Mouse (Mus musculus) heart, embryonic 10.5 days (tissue): ENCODE results near the gene Mcm9. TPM values are rescaled to one million over a fixed set of nuclear protein-coding genes. Genes with fewer than 3 reads are reported as not detected.
A peak's percentile ranks its signal among the peaks of the same experiment; 100 is the strongest.

Experiments
- DNase-seq: peaks from one replicate; pipeline ENCODE4 v3.0.0-alpha.2; 2017; ENCODE audit warnings: low spot score
- H3K27ac ChIP-seq: fragments of 300-500 bp; sonication (generic); 2 replicates; pipeline ENCODE4 v1.5.1; 2016; ENCODE audit warnings: mild to moderate bottlenecking
- H3K27me3 ChIP-seq: fragments of 300-500 bp; sonication (generic); 2 replicates; pipeline ENCODE4 v1.6.1; 2016; ENCODE audit warnings: mild to moderate bottlenecking; ENCODE audit not compliant: poor library complexity, insufficient read depth, severe bottlenecking
- H3K36me3 ChIP-seq: fragments of 300-500 bp; sonication (generic); 2 replicates; pipeline ENCODE4 v1.6.1; 2016; ENCODE audit warnings: mild to moderate bottlenecking, moderate library complexity
- H3K4me1 ChIP-seq: fragments of 300-500 bp; sonication (generic); 2 replicates; pipeline ENCODE4 v1.6.1; 2016; ENCODE audit warnings: mild to moderate bottlenecking
- H3K4me3 ChIP-seq: fragments of 300-500 bp; sonication (generic); 2 replicates; pipeline ENCODE4 v1.5.1; 2016; ENCODE audit warnings: mild to moderate bottlenecking, moderate library complexity
- H3K9me3 ChIP-seq: fragments of 300-500 bp; sonication (generic); 2 replicates; pipeline ENCODE4 v1.6.1; 2016; ENCODE audit warnings: mild to moderate bottlenecking, moderate library complexity
- WGBS: fragments of 180-500 bp; shearing (Covaris S2); methylation state at CpG from one replicate; pipeline ENCODE4 v1.1.7; 2016; 5-methylcytosine and 5-hydroxymethylcytosine counted together
- polyA plus RNA-seq: library from polyadenylated mRNA; unstranded; fragments of >200 nt; fragmentation: Nextera tagmentation; extraction: Ambion mirVana; gene quantifications from 2 replicates; pipeline ENCODE4 v1.2.1, GENCODE M21; 2016

Mcm9 gene
- polyA plus RNA-seq, 1 experiment from 2014 or later: 10.1 TPM

DNA sequence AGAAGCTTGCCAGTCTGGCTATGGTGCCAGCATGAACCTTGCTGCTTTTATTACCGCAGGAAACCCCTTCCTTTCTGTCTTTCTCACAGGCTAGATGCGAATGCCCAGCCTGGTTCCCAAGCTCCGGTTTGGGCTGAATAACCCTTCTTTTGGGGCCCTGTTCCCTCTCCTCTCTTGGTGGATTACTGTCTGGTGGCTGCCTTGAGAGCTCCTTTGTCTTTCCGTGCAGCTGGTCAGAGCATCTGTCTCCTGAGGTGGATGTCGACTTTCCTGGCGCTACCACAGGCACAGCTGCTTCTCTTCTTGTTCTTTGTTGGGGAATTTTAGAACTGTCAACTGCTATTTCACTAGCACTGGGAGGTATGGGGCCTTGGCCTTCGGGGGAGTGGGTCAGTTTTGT lies 92.6 kb downstream of the Mcm9 start:
- Histone ChIP-seq H3K4me1 (no peaks in the 10 kb centered on the region), H3K27me3 (no peaks in the 10 kb centered on the region), H3K4me3 (no peak overlapping the region), H3K9me3 (no peaks in the 10 kb centered on the region), H3K36me3 (peaks cover 42% of the 10 kb centered on the region), H3K27ac (no peak overlapping the region)
- peak; percentile 3 for DNase-seq
- WGBS: 84% methylated on average over 7 of the region's 7 CpGs

DNA sequence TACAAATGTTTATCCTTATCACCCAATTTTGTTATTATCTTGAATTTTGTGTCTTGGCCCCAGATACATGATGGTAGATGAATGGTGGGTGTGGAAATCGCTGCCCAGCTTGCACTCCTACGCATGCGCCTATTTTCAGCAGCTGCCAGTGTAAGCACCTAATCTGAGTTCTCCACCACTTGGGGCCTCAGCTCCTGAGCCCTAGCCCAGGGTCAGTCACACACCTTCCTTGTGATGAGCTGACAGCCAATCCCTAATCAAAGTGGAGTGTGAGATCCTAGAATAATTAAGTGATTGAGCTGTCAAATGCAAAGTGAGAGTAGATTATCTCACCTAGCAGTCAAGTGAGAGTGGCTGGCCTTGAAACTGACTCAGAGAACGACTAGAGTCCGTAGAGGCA lies 97.9 kb downstream of the Mcm9 start:
- no peaks in the 10 kb centered on the region for H3K9me3 ChIP-seq
- no peak overlapping the region for H3K4me3 ChIP-seq
- DNase-seq: peak; percentile 75
- H3K27ac ChIP-seq: no peak overlapping the region
- peaks cover 17% of the 10 kb centered on the region for H3K36me3 ChIP-seq
- peaks cover 10% of the 10 kb centered on the region; the same call in 1 of the 2 replicates for H3K4me1 ChIP-seq
- no peaks in the 10 kb centered on the region for H3K27me3 ChIP-seq
- 49% methylated on average over 5 of the region's 5 CpGs for WGBS

DNA sequence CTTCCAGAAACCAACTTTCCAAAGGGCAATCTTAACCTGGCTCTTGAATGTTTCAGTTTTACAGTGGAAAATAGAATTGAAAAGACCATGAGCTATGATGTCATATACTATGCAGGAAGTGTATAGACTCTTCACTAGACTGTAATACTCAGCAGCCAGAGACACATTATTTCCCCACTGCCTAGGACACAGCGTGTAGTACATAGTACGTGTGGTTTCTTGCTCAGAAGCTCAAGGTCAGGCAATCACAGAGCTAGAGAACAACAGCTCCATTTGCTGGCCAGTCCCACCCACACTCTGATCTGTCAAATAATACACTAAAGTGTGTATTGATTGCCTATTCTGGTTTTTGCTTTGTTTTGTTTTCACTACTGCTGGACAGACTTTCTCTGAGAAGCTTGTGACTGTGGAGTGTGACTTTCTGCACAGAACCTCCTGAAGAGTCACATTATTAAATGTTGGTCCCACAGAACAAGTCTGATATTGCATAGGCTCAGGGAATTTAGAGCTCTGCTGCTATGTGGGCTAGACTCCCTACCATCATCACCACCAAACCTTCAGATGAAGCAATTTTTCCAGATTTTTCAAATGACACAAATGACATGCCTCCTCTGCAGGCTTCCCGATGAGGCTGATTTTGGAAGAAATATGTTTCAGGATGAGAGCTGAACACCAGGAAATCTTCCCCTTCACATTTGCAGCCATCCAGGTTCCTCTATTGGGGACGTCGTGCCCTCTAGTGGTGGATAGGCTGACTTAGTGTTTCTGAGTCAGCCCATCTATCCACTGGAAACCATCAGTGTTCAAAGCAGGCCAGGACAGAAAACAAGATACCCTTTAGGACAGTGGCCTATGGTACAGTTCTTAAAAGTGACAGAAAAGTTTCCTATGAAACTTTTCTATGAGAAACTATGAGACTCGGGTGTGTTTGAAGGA lies 102.1 kb downstream of the Mcm9 start:
- Histone ChIP-seq H3K4me1 (peaks cover 10% of the 10 kb centered on the region; the same call in 1 of the 2 replicates), H3K27ac (no peak overlapping the region), H3K27me3 (no peaks in the 10 kb centered on the region), H3K36me3 (no peaks in the 10 kb centered on the region), H3K9me3 (no peaks in the 10 kb centered on the region), H3K4me3 (no peak overlapping the region)
- no peak for DNase-seq
- 33% methylated on average over 6 of the region's 6 CpGs for WGBS

DNA sequence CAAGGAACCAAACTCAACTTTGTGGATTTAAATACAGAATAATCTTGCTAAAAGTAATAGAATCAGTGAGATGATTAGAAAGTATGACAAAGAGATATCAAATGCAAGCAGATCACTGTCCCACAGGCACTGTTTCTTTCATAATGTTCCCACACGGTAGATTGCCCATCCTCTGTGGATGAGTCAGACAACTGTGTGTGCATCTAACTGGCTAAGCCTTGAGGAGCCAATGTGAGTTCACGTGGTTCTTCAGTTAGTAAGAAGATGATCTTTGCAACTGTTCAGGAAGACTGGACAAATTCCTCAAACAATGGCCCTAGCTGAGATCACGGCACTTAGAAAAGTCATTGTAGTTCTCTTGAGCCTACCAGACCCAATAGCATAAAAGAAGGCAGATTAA lies 102.9 kb downstream of the Mcm9 start:
- peaks cover 9% of the 10 kb centered on the region; the same call in 1 of the 2 replicates for H3K4me1 ChIP-seq
- no peak overlapping the region for H3K27ac ChIP-seq
- H3K4me3 ChIP-seq: no peak overlapping the region
- no peaks in the 10 kb centered on the region for H3K36me3 ChIP-seq
- H3K9me3 ChIP-seq: no peaks in the 10 kb centered on the region
- no peaks in the 10 kb centered on the region for H3K27me3 ChIP-seq
- 87% methylated on average over 3 of the region's 3 CpGs for WGBS
- no peak for DNase-seq

DNA sequence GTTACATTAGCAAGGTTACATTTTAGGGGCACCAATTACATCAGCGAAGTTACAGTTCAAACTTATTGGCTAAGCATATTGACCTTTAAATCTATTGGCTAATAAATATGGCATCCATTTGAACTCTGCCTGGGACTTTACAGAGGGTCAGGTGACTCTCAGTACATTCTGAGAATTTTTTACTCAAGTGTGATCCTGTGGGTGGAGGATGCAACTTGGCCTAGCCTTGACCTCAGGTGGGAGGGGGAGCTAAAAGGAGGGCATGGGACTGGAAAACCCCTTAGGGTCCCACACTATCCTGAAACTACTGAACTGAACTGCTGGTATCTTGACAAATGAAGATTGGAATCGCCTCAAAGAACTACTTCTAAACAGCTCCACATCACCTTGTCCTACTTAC lies 103.9 kb downstream of the Mcm9 start:
- Histone ChIP-seq H3K27me3 (no peaks in the 10 kb centered on the region), H3K27ac (no peak overlapping the region), H3K9me3 (no peaks in the 10 kb centered on the region), H3K4me1 (peaks cover 7% of the 10 kb centered on the region; the same call in 1 of the 2 replicates), H3K4me3 (no peak overlapping the region), H3K36me3 (no peaks in the 10 kb centered on the region)
- 88% methylated on average over 2 of the region's 2 CpGs for WGBS
- no peak for DNase-seq

DNA sequence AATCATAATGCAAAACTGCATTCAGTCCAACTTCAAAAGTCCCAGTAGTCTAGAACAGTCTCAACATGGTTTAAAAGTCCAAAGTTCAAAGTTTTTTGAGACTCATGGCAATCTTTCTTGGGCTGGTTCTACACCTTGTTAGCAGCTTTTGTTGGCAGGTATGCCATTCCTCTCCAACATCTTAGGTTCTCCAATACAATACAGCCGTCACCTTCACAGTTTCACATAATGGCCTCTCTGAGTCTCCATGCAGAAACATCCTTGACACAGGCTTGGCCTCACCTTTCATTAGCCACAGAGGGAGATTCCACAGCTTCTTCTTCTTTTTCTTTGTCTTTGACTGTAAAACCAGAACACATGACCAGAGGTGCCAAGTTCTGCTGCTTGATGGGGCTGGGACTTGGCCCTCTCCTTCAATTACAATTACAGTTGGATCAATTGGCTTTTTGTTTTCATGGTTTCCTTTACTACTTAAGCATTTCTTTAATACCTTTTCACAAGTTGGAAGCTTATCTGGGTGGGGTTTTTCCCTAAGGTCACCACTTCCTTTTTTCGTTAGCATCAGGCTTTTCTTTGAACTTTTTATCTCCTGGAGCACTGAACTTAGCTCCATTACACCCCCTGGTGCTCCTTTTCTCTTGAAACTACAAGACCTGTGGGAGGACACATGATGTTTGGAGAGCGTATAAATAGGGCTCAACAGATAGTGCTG lies 104.8 kb downstream of the Mcm9 start:
- WGBS: 65% methylated on average over 3 of the region's 3 CpGs
- no peak overlapping the region for H3K27ac ChIP-seq
- DNase-seq: no peak
- H3K4me1 ChIP-seq: peaks cover 7% of the 10 kb centered on the region; the same call in 1 of the 2 replicates
- no peak overlapping the region for H3K4me3 ChIP-seq
- H3K36me3 ChIP-seq: no peaks in the 10 kb centered on the region
- no peaks in the 10 kb centered on the region for H3K27me3 ChIP-seq
- no peaks in the 10 kb centered on the region for H3K9me3 ChIP-seq

DNA sequence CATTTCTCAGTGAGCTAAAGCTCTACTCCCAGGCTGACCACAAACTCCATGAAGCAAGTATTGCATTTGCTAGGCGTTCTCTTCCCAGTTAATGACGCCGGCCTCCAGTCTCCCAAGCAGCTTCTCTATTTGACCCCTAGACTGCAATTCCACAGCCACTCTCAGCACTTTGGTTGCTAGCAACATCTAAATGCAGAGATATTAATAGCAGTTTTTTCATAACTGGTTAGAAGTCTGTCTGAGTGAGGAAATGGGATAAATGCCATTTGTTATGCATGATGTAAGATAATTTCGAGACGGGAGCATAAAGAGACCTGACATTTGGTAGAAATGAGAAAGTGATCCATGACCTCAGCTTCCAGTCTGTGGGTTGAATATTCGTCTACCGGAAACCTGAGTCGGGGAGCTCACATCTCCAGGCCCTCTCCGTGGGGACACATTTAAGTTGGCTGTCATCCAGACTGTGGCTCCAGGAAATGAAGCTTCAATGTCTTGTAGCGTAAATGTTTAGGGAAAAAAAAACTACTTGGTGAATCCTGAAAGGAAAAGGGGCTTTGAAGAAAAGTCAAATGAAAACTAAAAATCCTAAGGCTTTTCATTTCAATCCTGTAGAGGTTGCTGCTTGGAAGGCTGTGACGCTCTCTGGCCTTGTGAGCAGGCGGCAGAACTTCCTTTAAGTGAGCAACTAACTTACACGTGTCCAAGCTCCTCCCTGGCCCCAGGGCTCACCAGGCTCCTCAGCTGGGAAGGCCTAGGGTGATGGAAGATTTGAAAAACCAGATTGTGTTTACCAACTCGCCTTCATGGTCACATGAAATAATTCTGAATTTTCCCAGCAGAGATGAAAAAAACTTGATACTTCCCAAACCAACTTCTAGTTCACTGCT lies 110.9 kb downstream of the Mcm9 start:
- H3K27ac ChIP-seq: no peak overlapping the region
- H3K4me3 ChIP-seq: no peak overlapping the region
- no peaks in the 10 kb centered on the region; the same call in 1 of the 2 replicates for H3K27me3 ChIP-seq
- no peaks in the 10 kb centered on the region for H3K9me3 ChIP-seq
- no peak for DNase-seq
- H3K4me1 ChIP-seq: peaks cover 15% of the 10 kb centered on the region; the same call in 1 of the 2 replicates
- WGBS: 74% methylated on average over 14 of the region's 14 CpGs
- H3K36me3 ChIP-seq: no peaks in the 10 kb centered on the region

DNA sequence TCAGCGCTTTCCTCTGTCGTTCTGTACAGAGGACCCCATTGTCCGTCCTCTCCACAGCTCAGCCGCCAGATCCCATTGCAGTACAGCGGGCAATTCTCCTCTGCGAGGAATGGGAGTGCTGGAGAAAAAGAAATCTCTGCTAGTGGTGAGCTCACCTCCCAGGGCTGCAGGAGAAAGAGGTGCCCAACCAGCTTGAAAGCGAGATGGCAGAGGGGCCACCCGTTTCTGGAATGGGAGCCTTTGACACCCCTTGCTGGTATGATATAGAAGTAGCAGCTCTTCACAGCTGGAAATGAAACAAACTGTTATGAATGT lies 111.7 kb downstream of the Mcm9 start:
- no peaks in the 10 kb centered on the region; the same call in 1 of the 2 replicates for H3K27me3 ChIP-seq
- no peak for DNase-seq
- whole genome bisulfite sequencing: 41% methylated on average over 8 of the region's 8 CpGs
- H3K36me3 ChIP-seq: no peaks in the 10 kb centered on the region
- no peaks in the 10 kb centered on the region for H3K9me3 ChIP-seq
- H3K27ac ChIP-seq: peak overlapping the region; percentile 16; the same call in 1 of the 2 replicates
- H3K4me1 ChIP-seq: peaks cover 15% of the 10 kb centered on the region; the same call in 1 of the 2 replicates
- H3K4me3 ChIP-seq: no peak overlapping the region

DNA sequence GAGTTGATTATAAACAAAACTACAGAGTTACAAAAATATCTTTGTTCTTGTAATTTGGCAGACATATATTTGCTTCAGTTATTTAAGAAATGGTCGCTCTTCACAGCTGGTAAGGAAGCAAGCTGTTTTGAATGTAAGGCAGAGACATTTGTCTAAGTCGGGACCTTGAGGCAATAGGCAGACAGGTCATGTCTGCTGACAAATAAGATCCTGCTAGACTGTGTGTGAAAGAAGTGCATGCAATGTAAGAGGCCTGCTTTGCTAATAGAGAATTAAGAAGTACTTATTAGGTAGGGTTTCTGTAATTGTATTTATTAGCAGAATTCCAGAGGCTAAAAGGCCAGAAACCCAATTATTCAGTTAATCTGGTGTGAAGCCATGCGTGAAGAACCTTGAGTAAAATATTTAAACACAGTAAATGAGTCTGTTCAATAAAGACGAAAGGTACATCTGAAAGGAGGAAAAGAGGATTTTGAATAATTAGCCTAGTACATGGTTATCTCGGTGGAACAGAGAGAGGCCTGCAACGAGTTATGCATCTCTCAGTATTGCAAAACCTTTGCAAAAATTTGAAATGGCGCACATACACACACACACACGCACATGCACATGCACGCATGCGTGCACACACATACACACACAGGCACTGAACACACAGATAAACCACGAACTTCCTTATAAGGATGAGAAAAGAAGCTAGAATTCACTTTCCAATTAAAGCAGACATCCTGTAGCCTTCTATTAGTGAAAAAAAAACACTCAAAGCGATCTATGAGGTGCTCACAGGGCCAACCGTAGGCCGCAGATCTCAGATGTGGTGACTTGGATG lies 112.3 kb downstream of the Mcm9 start:
- Histone ChIP-seq H3K27me3 (no peaks in the 10 kb centered on the region; the same call in 1 of the 2 replicates), H3K27ac (no peak overlapping the region), H3K4me1 (peaks cover 15% of the 10 kb centered on the region; the same call in 1 of the 2 replicates), H3K9me3 (no peaks in the 10 kb centered on the region), H3K4me3 (no peak overlapping the region), H3K36me3 (no peaks in the 10 kb centered on the region)
- 79% methylated on average over 14 of the region's 14 CpGs for WGBS
- DNase-seq: no peak

DNA sequence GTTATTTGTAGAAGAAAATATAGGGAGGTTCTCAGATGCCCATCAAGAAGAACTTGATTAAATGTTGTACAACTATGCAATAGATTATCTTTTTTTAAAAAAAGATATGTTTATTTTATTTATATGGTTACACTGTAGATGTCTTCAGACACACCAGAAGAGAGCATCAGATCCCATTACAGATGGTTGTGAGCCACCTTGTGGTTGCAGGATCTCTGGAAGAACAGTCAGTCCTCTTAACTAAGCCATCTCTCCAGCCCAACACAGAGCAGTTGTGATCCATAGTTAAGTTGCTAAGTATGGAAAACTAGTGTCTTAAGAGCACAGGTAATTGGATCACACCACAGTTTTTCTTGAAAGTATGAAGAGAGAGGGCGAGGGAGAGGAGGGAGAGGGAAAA lies 117.7 kb downstream of the Mcm9 start:
- H3K4me3 ChIP-seq: no peak overlapping the region
- WGBS: no CpG with 5 or more reads among the region's 1 CpGs
- peaks cover 5% of the 10 kb centered on the region; the same call in 1 of the 2 replicates for H3K4me1 ChIP-seq
- no peak for DNase-seq
- no peaks in the 10 kb centered on the region; the same call in 1 of the 2 replicates for H3K27me3 ChIP-seq
- no peak overlapping the region for H3K27ac ChIP-seq
- H3K36me3 ChIP-seq: no peaks in the 10 kb centered on the region
- no peaks in the 10 kb centered on the region for H3K9me3 ChIP-seq

DNA sequence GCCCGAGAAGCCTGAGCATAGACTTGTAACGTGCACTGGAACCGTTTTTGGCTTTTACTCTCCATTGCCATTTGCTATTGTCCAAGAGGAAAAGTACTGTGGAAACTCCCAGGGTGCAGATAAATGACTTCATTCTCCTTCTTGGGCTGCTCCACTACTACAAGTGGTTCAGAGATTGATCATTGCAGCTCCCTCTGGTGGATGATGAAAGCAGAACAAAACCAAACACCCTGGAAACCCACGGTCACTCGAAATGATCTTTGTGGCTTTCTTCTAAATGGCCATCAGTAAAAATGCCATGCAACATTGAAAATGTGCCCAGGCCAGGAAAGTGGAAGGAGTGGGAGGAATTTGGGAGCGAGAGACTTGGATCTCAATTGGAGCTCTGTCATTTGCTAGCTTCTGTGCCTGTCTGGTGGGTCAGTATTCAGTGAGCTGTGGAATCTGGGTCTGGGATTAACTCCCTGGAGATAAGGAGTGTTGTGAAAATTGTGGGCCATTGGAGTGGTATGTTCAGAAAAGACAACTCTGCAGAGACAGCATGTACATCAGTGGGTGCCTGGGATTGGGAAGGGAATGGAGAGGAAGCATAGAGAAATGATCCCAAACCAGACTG lies 121.0 kb downstream of the Mcm9 start:
- H3K27ac ChIP-seq: no peak overlapping the region; the same call in 1 of the 2 replicates
- WGBS: 32% methylated on average over 6 of the region's 6 CpGs
- no peak overlapping the region for H3K4me3 ChIP-seq
- no peaks in the 10 kb centered on the region for H3K9me3 ChIP-seq
- no peaks in the 10 kb centered on the region for H3K27me3 ChIP-seq
- H3K36me3 ChIP-seq: no peaks in the 10 kb centered on the region
- DNase-seq: no peak
- peaks cover 4% of the 10 kb centered on the region; the same call in 1 of the 2 replicates for H3K4me1 ChIP-seq
